Mouse (Mus musculus) stomach, embryonic 14.5 days (tissue): ENCODE measurements around the gene Bmp15. TPM values are rescaled to one million over a fixed set of nuclear protein-coding genes. Genes with fewer than 3 reads are reported as not detected.

Source experiments
- polyA plus RNA-seq: library from polyadenylated mRNA; unstranded; fragments of >200 nt; fragmentation: Nextera tagmentation; extraction: Ambion mirVana; gene quantifications from 2 replicates; pipeline ENCODE4 v1.2.1, GENCODE M21; 2014

The Bmp15 gene
- polyA plus RNA-seq, 1 experiment from 2014 or later = not detected

Other genes with a start within 250 kb of the Bmp15 start
- not detected in 2 replicates for gene AU022751, start 237.3 kb downstream of the Bmp15 start, polyA plus RNA-seq
- gene Nudt10, start 147.7 kb downstream of the Bmp15 start, polyA plus RNA-seq = 6.5 and 7.7 TPM in 2 replicates
- 6.1 and 6.7 TPM in 2 replicates for gene Shroom4, start 79.1 kb upstream of the Bmp15 start, polyA plus RNA-seq